Mouse (Mus musculus) embryonic stem cell, embryonic (primary cell): ENCODE results near the gene Chrm3.

ENCODE experiments used
- CTCF ChIA-PET, 4 experiments: fragments of 300-600 bp in 2 of 4; fragments of 350-600 bp in 2 of 4; sonication (Branson Sonifier 250); formaldehyde crosslinking; loops; one replicate each; lab custom pipeline; 2022; ENCODE audit warnings: inconsistent platforms in 2 of 4; lab: Charles Lee
- POLR2A ChIA-PET, 4 experiments: fragments of 300-600 bp in 2 of 4; fragments of 350-600 bp in 2 of 4; sonication (Branson Sonifier 250); formaldehyde crosslinking; loops; one replicate each; lab custom pipeline; 2022; ENCODE audit warnings: antibody characterized with exemption in 4 of 4, inconsistent platforms in 1 of 4; lab: Charles Lee

The Chrm3 gene

GRCm38 (mm10) chr13:10240238-10240637, 120.4 kb downstream of the Chrm3 start:
- POLR2A ChIA-PET = no interaction called here

GRCm38 (mm10) chr13:10239825-10240224, 120.8 kb downstream of the Chrm3 start:
- POLR2A ChIA-PET = no interaction called here
- CTCF ChIA-PET = no interaction called here

More at GRCm38 (mm10) chr13:10240238-10240637, 120.4 kb downstream of the Chrm3 start:
- CTCF ChIA-PET = no interaction called here

GRCm38 (mm10) chr13:10237616-10238015, 123.0 kb downstream of the Chrm3 start:
- POLR2A ChIA-PET = no interaction called here
- CTCF ChIA-PET = no interaction called here

GRCm38 (mm10) chr13:10236279-10236678, 124.4 kb downstream of the Chrm3 start:
- ChIA-PET CTCF (no interaction called here), POLR2A (interaction anchor here in 1 of 4 experiments (0.5 kb wide), 1 partner anchor 36 kb away, joined by 3 read pairs; no protein-coding TSS in a partner anchor)

- POLR2A ChIA-PET = no interaction called here
- CTCF ChIA-PET = no interaction called here
Measured at GRCm38 (mm10) chr13:10235391-10236169, 125.1 kb downstream of the Chrm3 start.

- POLR2A ChIA-PET = no interaction called here
- CTCF ChIA-PET = no interaction called here
Measured at GRCm38 (mm10) chr13:10220403-10220802, 140.2 kb downstream of the Chrm3 start.

GRCm38 (mm10) chr13:10212112-10212511, 148.5 kb downstream of the Chrm3 start:
- CTCF ChIA-PET = no interaction called here
- POLR2A ChIA-PET = interaction anchor here in 1 of 4 experiments (0.6 kb wide), 1 partner anchor 133 kb away, joined by 3 read pairs; no protein-coding TSS in a partner anchor

GRCm38 (mm10) chr13:10210522-10211244, 150.0 kb downstream of the Chrm3 start:
- ChIA-PET CTCF (interaction anchor here in 1 of 4 experiments (0.6 kb wide), 1 partner anchor 1599 kb away, joined by 3 read pairs; no protein-coding TSS in a partner anchor), POLR2A (interaction anchor here in 1 of 4 experiments (0.6 kb wide), 1 partner anchor 47 kb away, joined by 4 read pairs; no protein-coding TSS in a partner anchor)

GRCm38 (mm10) chr13:10199206-10199956, 161.3 kb downstream of the Chrm3 start:
- ChIA-PET POLR2A (no interaction called here), CTCF (no interaction called here)

- POLR2A ChIA-PET = no interaction called here
Measured at GRCm38 (mm10) chr13:10189829-10190228, 170.8 kb downstream of the Chrm3 start.

GRCm38 (mm10) chr13:10187926-10188325, 172.7 kb downstream of the Chrm3 start:
- POLR2A ChIA-PET = no interaction called here
- CTCF ChIA-PET = no interaction called here

More at GRCm38 (mm10) chr13:10189829-10190228, 170.8 kb downstream of the Chrm3 start:
- CTCF ChIA-PET = no interaction called here

- ChIA-PET POLR2A (interaction anchor here in 1 of 4 experiments (0.6 kb wide), 1 partner anchor 172 kb away, joined by 3 read pairs; no protein-coding TSS in a partner anchor), CTCF (no interaction called here)
Measured at GRCm38 (mm10) chr13:10183837-10184236, 176.8 kb downstream of the Chrm3 start.

GRCm38 (mm10) chr13:10182756-10183155, 177.9 kb downstream of the Chrm3 start:
- POLR2A ChIA-PET = no interaction called here
- CTCF ChIA-PET = no interaction called here

- ChIA-PET CTCF (no interaction called here), POLR2A (no interaction called here)
Measured at GRCm38 (mm10) chr13:10170529-10170928, 190.1 kb downstream of the Chrm3 start.

GRCm38 (mm10) chr13:10163354-10163753, 197.3 kb downstream of the Chrm3 start:
- CTCF ChIA-PET = no interaction called here
- POLR2A ChIA-PET = no interaction called here

- POLR2A ChIA-PET = no interaction called here
- CTCF ChIA-PET = interaction anchor here in 1 of 4 experiments (0.7 kb wide), 1 partner anchor 12 kb away, joined by 5 read pairs; no protein-coding TSS in a partner anchor
Measured at GRCm38 (mm10) chr13:10157496-10157895, 203.2 kb downstream of the Chrm3 start.

GRCm38 (mm10) chr13:10140573-10140972, 220.1 kb downstream of the Chrm3 start:
- POLR2A ChIA-PET = no interaction called here
- CTCF ChIA-PET = no interaction called here

GRCm38 (mm10) chr13:10138878-10139277, 221.8 kb downstream of the Chrm3 start:
- CTCF ChIA-PET = no interaction called here

GRCm38 (mm10) chr13:10131064-10131463, 229.6 kb downstream of the Chrm3 start:
- ChIA-PET CTCF (interaction anchor here in 1 of 4 experiments (0.6 kb wide), 1 partner anchor 15 kb away, joined by 3 read pairs; no protein-coding TSS in a partner anchor), POLR2A (no interaction called here)

More at GRCm38 (mm10) chr13:10138878-10139277, 221.8 kb downstream of the Chrm3 start:
- POLR2A ChIA-PET = no interaction called here
